ENCODE assay signal across 10 mouse cellular contexts in the genomic region with DNA sequence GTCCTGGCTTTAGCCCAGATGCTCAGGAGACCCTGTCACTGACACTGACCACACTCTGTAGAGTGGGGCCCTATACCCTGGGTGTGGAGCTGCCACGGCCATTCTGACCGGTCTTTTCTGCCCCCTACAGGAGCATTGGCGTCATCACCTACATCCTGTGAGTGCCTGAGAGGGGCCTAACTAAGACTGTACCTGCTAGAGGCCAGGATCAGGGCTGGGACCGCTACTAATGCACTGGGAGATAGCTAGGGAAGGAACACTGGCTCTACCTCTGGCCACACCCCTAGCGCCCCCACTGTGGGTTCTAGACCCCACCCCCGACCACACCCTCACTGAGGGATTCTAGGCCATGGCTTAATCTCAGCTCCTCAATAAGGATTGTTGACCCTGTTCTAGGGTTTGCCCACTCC. TPM values are rescaled to one million over a fixed set of nuclear protein-coding genes. Genes with fewer than 3 reads are reported as not detected.
A peak's percentile ranks its signal among the peaks of the same experiment; 100 is the strongest.
DNase-seq lines count a peak whose midpoint lies in the region; ATAC-seq lines count a peak whose summit lies in the region.
"Had no signal": no experiment of that assay in that cellular context is flagged by ENCODE, and none has a peak within 500 bp of the region (broad histone marks: within the 10 kb centered on the region; RNA-seq: fewer than 3 reads in every experiment).

No protein-coding gene starts in this region.

- WGBS in heart, embryonic 13.5 days, result 47% methylated on average over 6 of the region's 6 CpGs
- WGBS in limb, embryonic 15.5 days, result 78% methylated on average over 6 of the region's 6 CpGs

- H3K4me2 ChIP-seq in heart, embryonic 13.5 days, result no peak overlapping the region
- no peak overlapping the region for H3K4me2 ChIP-seq in limb, embryonic 15.5 days

- H3K9me3 ChIP-seq in heart, embryonic 13.5 days, result no peaks in the 10 kb centered on the region
- no peaks in the 10 kb centered on the region for H3K9me3 ChIP-seq in limb, embryonic 15.5 days
- H3K9me3 ChIP-seq: neural tube, embryonic 13.5 days had no signal

- peak overlapping the region; percentile 47 for H3K9ac ChIP-seq in heart, embryonic 13.5 days
- H3K9ac ChIP-seq in limb, embryonic 15.5 days, result no peak overlapping the region
- H3K9ac ChIP-seq: neural tube, embryonic 13.5 days had no signal

- H3K4me3 ChIP-seq in heart, embryonic 13.5 days, result no peak overlapping the region
- no peak overlapping the region for H3K4me3 ChIP-seq in limb, embryonic 15.5 days
- H3K4me3 ChIP-seq: neural tube, embryonic 13.5 days had no signal

- peaks cover 51% of the 10 kb centered on the region for H3K36me3 ChIP-seq in heart, embryonic 13.5 days
- peaks cover 43% of the 10 kb centered on the region for H3K36me3 ChIP-seq in limb, embryonic 15.5 days

- intact Hi-C loops in heart, postnatal 14 days (cut with DNase I), result no loop called here

- peaks cover 22% of the 10 kb centered on the region for H3K27me3 ChIP-seq in heart, embryonic 13.5 days (replicated peaks)
- H3K27me3 ChIP-seq in limb, embryonic 15.5 days, result peaks cover 28% of the 10 kb centered on the region

- peak overlapping the region; percentile 99 for H3K27ac ChIP-seq in heart, embryonic 13.5 days (replicated peaks)
- H3K27ac ChIP-seq in limb, embryonic 15.5 days, result peak overlapping the region; percentile 95; the same call in 1 of the 2 replicates

- no peak for ATAC-seq in heart, embryonic 13.5 days (ENCODE audit: extremely low read depth, insufficient number of reproducible peaks, low FRiP score, low TSS enrichment)
- ATAC-seq in common myeloid progenitor, adult 5-6 weeks (replicated peaks; ENCODE audit: low read depth, poor library complexity, severe bottlenecking), result peak; percentile 2; the same call in 1 of the 2 replicates
- ATAC-seq in limb, embryonic 15.5 days (ENCODE audit: insufficient number of reproducible peaks, low FRiP score, low TSS enrichment, low read depth), result no peak

- peaks cover 34% of the 10 kb centered on the region for H3K4me1 ChIP-seq in heart, embryonic 13.5 days
- peaks cover 33% of the 10 kb centered on the region for H3K4me1 ChIP-seq in limb, embryonic 15.5 days

- no peak for DNase-seq in heart, postnatal 14 days
- DNase-seq in A20 (ENCODE audit: low read depth, low spot score), result peak; percentile 62
- DNase-seq in B cell, adult 2 months, result no peak
- DNase-seq in gastrocnemius, adult 8-10 months (ENCODE audit: low spot score in 2 of 2), result no peak
- no peak for DNase-seq in cerebellum, postnatal 36 days

RNA-seq across cellular contexts. Expression of a gene that starts 7.3 kb away (rescaled TPM):
- polyA plus RNA-seq in heart, embryonic 13.5 days (2015; fragmentation: Nextera tagmentation; extraction: Ambion mirVana), result 0.27 TPM in 1 of 2 replicates, not detected in the other
- total RNA-seq in heart, postnatal 14 days (2021), result not detected
- total RNA-seq in common myeloid progenitor, adult 5-6 weeks (2017), result not detected in 2 replicates
- polyA plus RNA-seq in limb, embryonic 15.5 days (2015; fragmentation: Nextera tagmentation; extraction: Ambion mirVana), result not detected in 2 replicates
- total RNA-seq in gastrocnemius, adult 8-10 months (2022), result not detected
- total RNA-seq: layer of hippocampus, adult 18-20 months had no signal
- polyA plus RNA-seq: neural tube, embryonic 13.5 days had no signal

RNA-seq across cellular contexts. Expression of a gene that starts 8.1 kb away (rescaled TPM):
- 41.5 and 42.4 TPM in 2 replicates for polyA plus RNA-seq in heart, embryonic 13.5 days (2015; fragmentation: Nextera tagmentation; extraction: Ambion mirVana)
- total RNA-seq in heart, postnatal 14 days (2021), result 10 to 100 TPM; 28.4 to 29.2 TPM
- total RNA-seq in common myeloid progenitor, adult 5-6 weeks (2017), result 14.3 and 29.8 TPM in 2 replicates
- 45.7 and 53.5 TPM in 2 replicates for polyA plus RNA-seq in limb, embryonic 15.5 days (2015; fragmentation: Nextera tagmentation; extraction: Ambion mirVana)
- 10 to 100 TPM; 25.2 to 31.5 (median 27.3) TPM for total RNA-seq in gastrocnemius, adult 8-10 months (2022)

RNA-seq across cellular contexts. Expression of a gene that starts 10.9 kb away (rescaled TPM):
- 5.2 and 6.1 TPM in 2 replicates for polyA plus RNA-seq in heart, embryonic 13.5 days (2015; fragmentation: Nextera tagmentation; extraction: Ambion mirVana)
- total RNA-seq in heart, postnatal 14 days (2021), result 1 to 10 TPM; 3.6 to 9.8 TPM
- not detected in 2 replicates for total RNA-seq in common myeloid progenitor, adult 5-6 weeks (2017)
- polyA plus RNA-seq in limb, embryonic 15.5 days (2015; fragmentation: Nextera tagmentation; extraction: Ambion mirVana), result 0.41 and 1.3 TPM in 2 replicates
- total RNA-seq in gastrocnemius, adult 8-10 months (2022), result 100 to 1,000 TPM in 1 of 4 experiments, 10 to 100 TPM in 3; 15.3 to 106 (median 44.7) TPM
- polyA plus RNA-seq: neural tube, embryonic 13.5 days had no signal

RNA-seq across cellular contexts. Expression of a gene that starts 14.5 kb away (rescaled TPM):
- 393 and 411 TPM in 2 replicates for polyA plus RNA-seq in heart, embryonic 13.5 days (2015; fragmentation: Nextera tagmentation; extraction: Ambion mirVana)
- total RNA-seq in heart, postnatal 14 days (2021), result 1,000 to 10,000 TPM; 1,113 to 1,165 TPM
- 1,623 and 1,948 TPM in 2 replicates for total RNA-seq in common myeloid progenitor, adult 5-6 weeks (2017)
- 564 and 615 TPM in 2 replicates for polyA plus RNA-seq in limb, embryonic 15.5 days (2015; fragmentation: Nextera tagmentation; extraction: Ambion mirVana)
- 1,000 to 10,000 TPM; 1,293 to 1,550 (median 1,345) TPM for total RNA-seq in gastrocnemius, adult 8-10 months (2022)

RNA-seq across cellular contexts. Expression of a gene that starts 23.2 kb away (rescaled TPM):
- polyA plus RNA-seq in heart, embryonic 13.5 days (2015; fragmentation: Nextera tagmentation; extraction: Ambion mirVana), result 35.7 and 40.3 TPM in 2 replicates
- 10 to 100 TPM; 15.2 to 18.3 TPM for total RNA-seq in heart, postnatal 14 days (2021)
- 8.4 and 17.5 TPM in 2 replicates for total RNA-seq in common myeloid progenitor, adult 5-6 weeks (2017)
- polyA plus RNA-seq in limb, embryonic 15.5 days (2015; fragmentation: Nextera tagmentation; extraction: Ambion mirVana), result 48.0 and 50.6 TPM in 2 replicates
- 10 to 100 TPM; 14.0 to 19.0 (median 16.2) TPM for total RNA-seq in gastrocnemius, adult 8-10 months (2022)
